Mouse (Mus musculus) bone marrow macrophage, adult 2 months (primary cell): ENCODE data around the gene Dbx2. TPM values are rescaled to one million over a fixed set of nuclear protein-coding genes. Genes with fewer than 3 reads are reported as not detected.

ENCODE experiments used
- H3K27ac ChIP-seq: 2 replicates; pipeline ENCODE4 v1.5.1; 2012; ENCODE audit warnings: low read depth, low read length; ENCODE audit not compliant: insufficient read depth
- H3K4me1 ChIP-seq: 2 replicates; pipeline ENCODE4 v1.6.1; 2012; ENCODE audit warnings: low read length; ENCODE audit not compliant: control insufficient read depth, insufficient read depth
- H3K4me3 ChIP-seq: 2 replicates; pipeline ENCODE4 v1.5.1; 2012; ENCODE audit warnings: mild to moderate bottlenecking, low read length, moderate library complexity; ENCODE audit not compliant: insufficient read depth
- CTCF ChIP-seq: IDR thresholded peaks from 2 replicates; pipeline ENCODE4 v1.5.1; 2012; ENCODE audit warnings: low read depth, mild to moderate bottlenecking, low read length, moderate library complexity
- POLR2A ChIP-seq: IDR thresholded peaks from 2 replicates; pipeline ENCODE4 v1.6.1; 2012; ENCODE audit warnings: mild to moderate bottlenecking, low read depth, low read length, borderline replicate concordance
- polyA plus RNA-seq: library from polyadenylated mRNA; stranded (reverse); fragments of >200 nt; gene quantifications from 2 replicates; pipeline ENCODE4 v1.2.4, GENCODE M21; 2012; ENCODE audit not compliant: missing spikeins, insufficient read depth, insufficient read length

Dbx2 gene
- polyA plus RNA-seq, 1 experiment: not detected

GRCm38 (mm10) chr15:95661718-95662117 is 6.0 kb upstream of the Dbx2 start:
- Histone ChIP-seq H3K4me1 (no peaks in the 10 kb centered on the region), H3K27ac (no peak overlapping the region), H3K4me3 (no peak overlapping the region)
- TF ChIP-seq POLR2A (no peak), CTCF (no peak)

- Histone ChIP-seq H3K4me1 (no peaks in the 10 kb centered on the region), H3K4me3 (no peak overlapping the region), H3K27ac (no peak overlapping the region)
- TF ChIP-seq POLR2A (no peak), CTCF (no peak)
These were observed 4.6 kb upstream of the Dbx2 start for GRCm38 (mm10) chr15:95660368-95660767.

- H3K27ac ChIP-seq: no peak overlapping the region
- no peaks in the 10 kb centered on the region for H3K4me1 ChIP-seq
- TF ChIP-seq CTCF (no peak), POLR2A (no peak)
- no peak overlapping the region for H3K4me3 ChIP-seq
These were observed 1.4 kb downstream of the Dbx2 start for GRCm38 (mm10) chr15:95654211-95654897.

GRCm38 (mm10) chr15:95653812-95654210 is 1.9 kb downstream of the Dbx2 start:
- Histone ChIP-seq H3K4me1 (no peaks in the 10 kb centered on the region), H3K4me3 (no peak overlapping the region), H3K27ac (no peak overlapping the region)
- no peak for TF ChIP-seq POLR2A
- TF ChIP-seq CTCF: no peak

GRCm38 (mm10) chr15:95652898-95653707 is 2.7 kb downstream of the Dbx2 start:
- TF ChIP-seq POLR2A: no peak
- TF ChIP-seq CTCF: no peak
- no peaks in the 10 kb centered on the region for H3K4me1 ChIP-seq
- no peak overlapping the region for H3K27ac ChIP-seq
- H3K4me3 ChIP-seq: no peak overlapping the region

- Histone ChIP-seq H3K27ac (no peak overlapping the region), H3K4me1 (no peaks in the 10 kb centered on the region), H3K4me3 (no peak overlapping the region)
- TF ChIP-seq POLR2A: no peak
- no peak for TF ChIP-seq CTCF
These were observed 3.9 kb downstream of the Dbx2 start for GRCm38 (mm10) chr15:95651824-95652223.

GRCm38 (mm10) chr15:95643505-95644029 is 12.2 kb downstream of the Dbx2 start:
- TF ChIP-seq CTCF (no peak), POLR2A (no peak)
- Histone ChIP-seq H3K4me3 (no peak overlapping the region), H3K27ac (no peak overlapping the region), H3K4me1 (no peaks in the 10 kb centered on the region)

GRCm38 (mm10) chr15:95640347-95640746 is 15.4 kb downstream of the Dbx2 start:
- H3K4me1 ChIP-seq: no peaks in the 10 kb centered on the region
- no peak overlapping the region for H3K27ac ChIP-seq
- no peak overlapping the region for H3K4me3 ChIP-seq
- TF ChIP-seq CTCF (no peak), POLR2A (no peak)

- no peak overlapping the region for H3K4me3 ChIP-seq
- H3K4me1 ChIP-seq: no peaks in the 10 kb centered on the region
- TF ChIP-seq POLR2A (no peak), CTCF (no peak)
- H3K27ac ChIP-seq: no peak overlapping the region
These were observed 16.0 kb downstream of the Dbx2 start for GRCm38 (mm10) chr15:95639829-95640134.
